Mouse (Mus musculus): ENCODE data around the gene Fmo5. TPM values are rescaled to one million over a fixed set of nuclear protein-coding genes. Genes with fewer than 3 reads are reported as not detected.

Gene Fmo5
- total and polyA plus RNA-seq, 3 experiments: 0.39 to 0.55 (median 0.40) TPM

DNA sequence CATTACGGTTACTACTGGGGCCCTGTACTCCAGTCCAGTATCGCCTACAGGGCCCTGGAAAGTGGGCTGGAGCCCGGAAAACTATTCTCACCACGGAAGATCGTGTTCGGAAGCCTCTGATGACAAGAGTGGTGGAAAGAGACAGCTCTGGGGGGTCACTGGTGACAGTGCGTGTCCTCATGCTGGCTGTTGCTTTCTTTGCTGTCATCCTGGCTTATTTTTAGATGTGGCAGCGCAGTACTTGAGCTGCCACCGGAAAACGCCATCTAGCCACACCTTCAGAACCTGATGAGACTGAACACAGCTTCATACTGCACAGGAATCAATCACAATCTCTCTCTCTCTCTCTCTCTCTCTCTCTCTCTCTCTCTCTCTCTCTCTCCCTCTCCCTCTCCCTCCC is 23.0 kb downstream of the Fmo5 start:
- no peak overlapping the region for H3K4me3 ChIP-seq (replicated peaks in 1 of 3; ENCODE audit: low read depth in 2 of 3, low read length in 2 of 3, poor library complexity in 1 of 3)
- dilution Hi-C loops (cut with MboI; ENCODE audit: extremely low pct_ligation_motif_present, extremely low pct_unique_long_range_greater_than_20kb, low sequenced_read_pairs) (no loop called here), in situ Hi-C loops (cut with MboI; ENCODE audit: low pct_ligation_motif_present, low pct_unique_long_range_greater_than_20kb, low sequenced_read_pairs) (no loop called here)
- peaks cover 7% of the 10 kb centered on the region for H3K9me3 ChIP-seq (replicated peaks; ENCODE audit: low read length)
- TF ChIP-seq KAT2A (IDR thresholded peaks at IDR 0.05; ENCODE audit: insufficient replicate concordance, low read length) (no peak), GABPA (IDR thresholded peaks at IDR 0.05; ENCODE audit: insufficient replicate concordance, low read depth, low read length) (no peak), MAZ (IDR thresholded peaks at IDR 0.05; ENCODE audit: low read depth, low read length) (no peak), UBTF (IDR thresholded peaks at IDR 0.05; ENCODE audit: low read depth, low read length) (no peak), E2F4 (IDR thresholded peaks at IDR 0.05; ENCODE audit: insufficient replicate concordance, low read depth, low read length) (no peak), JUND (conservative IDR thresholded peaks at IDR 0.05; ENCODE audit: low read depth, low read length) (no peak), ZNF384 (IDR thresholded peaks at IDR 0.05; ENCODE audit: low read depth, low read length) (no peak), CHD1 (IDR thresholded peaks at IDR 0.05; ENCODE audit: low read depth, low read length) (no peak), EP300 (IDR thresholded peaks at IDR 0.05; ENCODE audit: low read length) (no peak), TCF12 (IDR thresholded peaks at IDR 0.05; ENCODE audit: low read depth, low read length) (no peak), USF2 (conservative IDR thresholded peaks at IDR 0.05; ENCODE audit: low read depth, low read length) (no peak), BHLHE40 (IDR thresholded peaks at IDR 0.05; ENCODE audit: low read depth, low read length) (no peak), RAD21 (IDR thresholded peaks at IDR 0.05; ENCODE audit: low read depth, low read length) (no peak), CTCF (conservative IDR thresholded peaks at IDR 0.05 in 1 of 2, IDR thresholded peaks at IDR 0.05 in 1 of 2; ENCODE audit: low read depth in 2 of 2, low read length in 2 of 2) (no peak)
- H3K27ac ChIP-seq (ENCODE audit: insufficient read depth, low read depth): no peak overlapping the region
- no peaks in the 10 kb centered on the region for H3K36me3 ChIP-seq (replicated peaks in 1 of 2; ENCODE audit: control insufficient read depth in 1 of 2, insufficient read depth in 1 of 2, low read length in 1 of 2)
- no peaks in the 10 kb centered on the region for H3K79me2 ChIP-seq (replicated peaks; ENCODE audit: control insufficient read depth, extremely low read depth, insufficient read depth, poor library complexity, severe bottlenecking)
- no peak for DNase-seq (ENCODE audit: extremely low read depth)
- H3K27me3 ChIP-seq (replicated peaks): peaks cover 6% of the 10 kb centered on the region
- H3K4me2 ChIP-seq (ENCODE audit: insufficient read depth, low read depth, poor library complexity, severe bottlenecking): no peak overlapping the region
- no peaks in the 10 kb centered on the region for H3K4me1 ChIP-seq (ENCODE audit: control insufficient read depth in 1 of 2, insufficient read depth in 2 of 2)
- H3K9ac ChIP-seq (ENCODE audit: insufficient read depth, low read depth): no peak overlapping the region

- no peak overlapping the region for H3K4me2 ChIP-seq (ENCODE audit: insufficient read depth, low read depth, poor library complexity, severe bottlenecking)
- no peaks in the 10 kb centered on the region for H3K36me3 ChIP-seq (replicated peaks in 1 of 2; ENCODE audit: control insufficient read depth in 1 of 2, insufficient read depth in 1 of 2, low read length in 1 of 2)
- in situ Hi-C loops (cut with MboI; ENCODE audit: low pct_ligation_motif_present, low pct_unique_long_range_greater_than_20kb, low sequenced_read_pairs): no loop called here
- H3K79me2 ChIP-seq (replicated peaks; ENCODE audit: control insufficient read depth, extremely low read depth, insufficient read depth, poor library complexity, severe bottlenecking): no peaks in the 10 kb centered on the region
- no peak overlapping the region for H3K9ac ChIP-seq (ENCODE audit: insufficient read depth, low read depth)
- DNase-seq (ENCODE audit: extremely low read depth): no peak
- peaks cover 7% of the 10 kb centered on the region for H3K9me3 ChIP-seq (replicated peaks; ENCODE audit: low read length)
- H3K27ac ChIP-seq (ENCODE audit: insufficient read depth, low read depth): no peak overlapping the region
- peaks cover 7% of the 10 kb centered on the region for H3K27me3 ChIP-seq (replicated peaks)
- peaks cover 0 to 8% of the 10 kb centered on the region in 2 experiments; a peak in 2 of 4 replicates for H3K4me1 ChIP-seq (ENCODE audit: control insufficient read depth in 1 of 2, insufficient read depth in 2 of 2)
- no peak for TF ChIP-seq ZMIZ1 (IDR thresholded peaks at IDR 0.05; ENCODE audit: low read depth, low read length)
- TF ChIP-seq NELFE (IDR thresholded peaks at IDR 0.05; ENCODE audit: low read depth, low read length): no peak
- no peak for TF ChIP-seq CTCF (conservative IDR thresholded peaks at IDR 0.05 in 1 of 2, IDR thresholded peaks at IDR 0.05 in 1 of 2; ENCODE audit: low read depth in 2 of 2, low read length in 2 of 2)
- TF ChIP-seq KAT2A (IDR thresholded peaks at IDR 0.05; ENCODE audit: insufficient replicate concordance, low read length): no peak
- no peak for TF ChIP-seq ZC3H11A (IDR thresholded peaks at IDR 0.05; ENCODE audit: low read depth, low read length)
- TF ChIP-seq PAX5 (IDR thresholded peaks at IDR 0.05; ENCODE audit: low read length): no peak
- no peak for TF ChIP-seq GABPA (IDR thresholded peaks at IDR 0.05; ENCODE audit: insufficient replicate concordance, low read depth, low read length)
- no peak for TF ChIP-seq TBP (conservative IDR thresholded peaks at IDR 0.05; ENCODE audit: low read depth, low read length)
- TF ChIP-seq IRF4 (IDR thresholded peaks at IDR 0.05; ENCODE audit: low read depth, low read length): no peak
- no peak for TF ChIP-seq MEF2A (IDR thresholded peaks at IDR 0.05; ENCODE audit: borderline replicate concordance, low read depth, low read length)
- no peak for TF ChIP-seq CHD2 (IDR thresholded peaks at IDR 0.05; ENCODE audit: low read length)
- TF ChIP-seq USF1 (IDR thresholded peaks at IDR 0.05; ENCODE audit: low read depth, low read length): no peak
- no peak for TF ChIP-seq ZKSCAN1 (IDR thresholded peaks at IDR 0.05; ENCODE audit: borderline replicate concordance, low read depth, low read length)
- TF ChIP-seq POLR2AphosphoS2 (IDR thresholded peaks at IDR 0.05; ENCODE audit: low read depth, low read length): no peak
- TF ChIP-seq MAX (IDR thresholded peaks at IDR 0.05; ENCODE audit: low read length): no peak
- TF ChIP-seq HCFC1 (IDR thresholded peaks at IDR 0.05; ENCODE audit: low read depth, low read length): no peak
- dilution Hi-C loops (cut with MboI; ENCODE audit: extremely low pct_ligation_motif_present, extremely low pct_unique_long_range_greater_than_20kb, low sequenced_read_pairs): no loop called here
- no peak overlapping the region for H3K4me3 ChIP-seq (replicated peaks in 1 of 3; ENCODE audit: low read depth in 2 of 3, low read length in 2 of 3, poor library complexity in 1 of 3)
These were observed 25.2 kb downstream of the Fmo5 start for GRCm38 (mm10) chr3:97653781-97654180.
